Mouse (Mus musculus): Measurements from ENCODE around the gene Zp3.

DNA sequence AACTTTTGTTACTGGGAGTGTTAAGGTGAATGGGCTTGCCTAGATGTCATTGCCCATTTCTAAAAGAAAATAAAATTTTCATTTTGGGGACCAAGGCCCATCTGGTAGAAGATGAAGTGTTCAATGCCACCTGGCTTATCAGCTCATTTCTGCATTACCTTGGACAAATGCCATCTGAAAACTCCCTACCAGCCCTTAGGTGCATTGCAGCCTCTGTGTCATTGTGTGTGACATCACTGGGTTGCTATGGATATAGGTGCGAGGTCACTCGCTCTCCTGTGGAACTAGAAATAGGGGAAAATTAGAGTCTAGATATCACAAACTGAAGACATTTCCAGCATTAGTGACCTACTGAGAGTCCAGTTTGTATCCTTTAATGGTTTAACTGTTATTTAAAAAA, 47.5 kb upstream of the Zp3 start:
- TF ChIP-seq EP300 (IDR thresholded peaks at IDR 0.05; ENCODE audit: low read depth) = no peak
- no peak for TF ChIP-seq CTCF (IDR thresholded peaks at IDR 0.05; ENCODE audit: low read depth)
